Mouse (Mus musculus): ENCODE data around the gene Gm10118.

Gm10118 gene

DNA sequence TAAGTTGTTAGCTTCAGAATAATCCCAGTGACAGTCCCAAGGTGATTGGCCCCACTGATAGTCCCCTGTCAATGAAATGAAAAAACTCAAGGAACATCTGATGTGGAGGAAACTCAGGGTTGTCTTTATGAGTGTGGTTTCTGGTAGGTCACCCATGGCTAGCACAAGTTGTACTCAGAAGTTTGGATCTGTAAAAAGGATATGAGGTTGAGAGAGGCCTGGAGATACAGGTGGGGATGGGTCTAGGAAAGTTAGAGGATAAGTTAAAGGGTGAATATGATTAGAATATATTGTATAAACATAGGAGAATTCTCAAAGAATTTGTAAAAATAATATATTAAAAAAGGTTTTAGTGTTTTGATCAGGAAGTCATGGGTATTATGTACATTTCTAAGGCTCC, at the start of gene Gm10118:
TSS of gene Gm10118 (minus strand) at position 101 of the 400 bp plus-strand sequence.
- DNase-seq: no peak

DNA sequence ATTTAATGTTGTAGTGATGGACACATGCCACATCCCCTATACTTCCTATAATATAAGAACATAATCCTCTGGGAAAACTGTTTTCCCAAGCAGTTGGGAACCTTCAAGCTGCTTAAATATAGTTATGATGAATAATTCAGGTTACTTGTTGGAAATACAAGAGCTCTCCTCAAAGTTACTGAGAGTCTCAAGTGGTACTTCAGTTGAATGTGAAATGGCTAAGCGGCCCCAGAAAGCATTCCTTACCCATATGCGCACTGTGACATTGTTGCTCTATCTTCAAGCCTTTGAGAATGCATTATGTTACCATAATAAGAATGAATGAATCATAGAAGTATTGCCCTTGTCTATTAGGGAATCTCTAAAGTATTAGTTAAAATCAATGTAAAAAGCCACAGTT, 45.1 kb upstream of the Gm10118 start:
- DNase-seq: no peak

DNA sequence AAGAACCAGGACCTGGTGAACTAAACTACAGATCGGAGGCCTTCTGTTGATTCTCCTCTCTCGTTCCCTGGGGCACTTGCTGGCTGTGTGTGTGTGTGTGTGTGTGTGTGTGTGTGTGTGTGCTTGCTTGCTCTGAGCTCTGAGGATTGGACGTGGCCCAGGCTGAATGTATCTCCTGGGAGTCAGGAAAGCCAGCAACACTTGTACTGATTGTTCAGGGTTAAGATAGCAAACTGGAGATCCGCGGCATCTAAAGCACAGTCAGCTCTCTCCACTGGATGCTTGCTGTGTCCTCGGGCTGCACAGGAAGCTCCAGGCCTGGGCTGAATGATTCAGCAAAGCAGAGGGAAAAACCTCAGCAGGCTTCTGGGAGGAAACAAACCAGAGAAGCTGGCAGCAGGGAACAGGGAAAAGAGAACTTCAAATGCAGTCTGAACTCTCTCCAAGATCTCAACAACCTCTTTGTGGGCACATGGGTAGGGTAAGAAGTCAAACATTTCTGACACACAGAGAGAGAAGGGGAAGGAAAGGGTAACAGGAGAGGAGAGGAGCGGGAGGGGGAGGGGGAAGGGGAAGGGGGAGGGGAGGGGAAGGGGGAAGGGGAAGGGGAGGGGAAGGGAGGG, 27.2 kb upstream of the Gm10118 start:
- peak; percentile 21 for DNase-seq

DNA sequence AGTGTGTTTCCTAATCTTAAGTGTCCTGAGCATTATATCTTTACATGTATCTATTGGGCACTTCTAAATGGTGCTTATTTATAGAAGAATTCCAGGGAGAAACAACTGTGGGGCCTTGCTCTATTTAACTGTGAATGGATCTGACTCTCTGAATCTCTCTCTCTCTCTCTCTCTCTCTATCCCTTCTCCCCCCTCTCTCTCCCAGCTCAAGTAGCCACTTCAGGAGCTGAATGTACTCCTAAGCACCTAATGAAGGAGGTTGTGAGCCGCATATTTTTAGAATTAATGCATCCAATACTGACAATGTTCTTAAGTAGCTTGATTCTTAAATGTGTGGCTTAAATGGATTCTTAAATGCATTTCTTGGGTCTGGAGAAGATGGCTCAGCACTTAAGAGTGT, 24.2 kb upstream of the Gm10118 start:
- no peak for DNase-seq

DNA sequence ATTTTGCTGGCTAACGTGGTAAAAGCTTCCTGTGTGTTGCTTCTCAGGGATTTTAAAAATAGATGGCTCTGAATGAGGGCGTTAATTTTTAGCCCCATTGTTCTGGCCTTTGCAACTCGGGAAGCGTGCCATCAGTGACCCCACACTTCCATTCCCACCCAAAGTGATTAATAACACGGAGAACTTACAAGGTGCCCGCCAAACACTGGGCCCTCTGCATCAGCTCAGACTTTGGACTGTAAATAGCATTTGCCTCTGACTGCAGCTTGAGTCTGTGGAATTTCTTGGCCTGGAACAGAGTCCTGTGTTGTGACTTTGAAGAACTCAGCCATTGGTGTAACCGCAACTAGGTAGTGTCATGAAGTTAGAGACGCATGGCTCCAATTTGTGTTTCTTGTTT, 23.6 kb upstream of the Gm10118 start:
- no peak for DNase-seq

DNA sequence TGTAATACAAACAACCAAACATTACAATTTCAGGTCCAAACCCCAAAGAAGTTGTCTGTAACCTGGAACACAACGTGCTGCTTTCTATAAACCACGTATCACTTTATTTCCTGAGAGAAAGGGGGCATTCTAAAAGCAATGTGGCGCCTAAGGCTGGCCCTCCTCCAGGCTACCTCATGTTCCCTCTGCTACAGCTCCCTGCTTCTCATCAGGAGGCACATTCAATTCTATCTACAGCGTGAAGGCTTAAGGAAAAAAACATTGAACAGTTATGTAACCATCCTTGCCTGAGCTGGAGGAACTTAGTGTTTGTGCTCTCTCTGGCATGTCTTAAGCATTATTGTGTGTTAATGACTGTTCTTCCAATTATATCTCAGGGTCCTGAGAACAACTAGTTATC, 20.0 kb upstream of the Gm10118 start:
- peak; percentile 57 for DNase-seq

DNA sequence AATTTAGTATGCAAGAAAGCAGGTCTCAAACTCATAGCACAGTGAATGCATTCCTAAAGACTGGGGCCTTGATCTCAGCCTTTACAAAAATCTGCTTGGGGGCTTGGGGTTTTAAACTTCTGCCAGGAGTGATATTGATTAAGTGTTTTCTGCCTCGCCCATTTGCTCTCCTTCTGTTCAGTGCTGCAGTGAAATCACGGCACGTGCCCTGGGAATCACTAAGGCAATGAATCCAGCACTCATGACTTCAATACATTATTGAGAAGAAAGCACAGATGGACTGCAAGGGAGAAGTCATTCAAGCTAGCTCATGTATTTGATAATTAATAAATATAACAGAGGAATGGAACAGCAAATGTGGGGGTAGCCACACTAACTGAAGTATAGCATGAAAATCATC, 18.3 kb upstream of the Gm10118 start:
- no peak for DNase-seq

DNA sequence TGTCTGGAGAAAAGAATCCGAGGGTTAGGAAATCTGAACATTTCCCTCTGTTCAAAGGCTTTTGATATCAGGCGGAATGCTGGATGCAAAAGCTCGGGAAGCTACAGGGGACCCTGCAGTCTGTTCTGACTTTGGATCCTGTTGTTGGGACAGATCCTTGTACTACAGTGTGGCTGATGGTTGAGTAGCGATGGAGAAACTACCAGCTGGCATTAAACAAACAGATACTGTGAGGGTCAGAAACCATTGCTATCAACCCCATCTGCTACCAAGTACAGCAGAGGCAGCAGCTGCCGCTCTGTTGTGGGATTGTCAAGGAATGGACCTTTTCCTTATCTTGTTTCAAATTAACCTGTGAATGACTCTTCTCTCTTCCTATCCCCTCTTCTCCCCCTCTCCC, 6.7 kb upstream of the Gm10118 start:
- no peak for DNase-seq

DNA sequence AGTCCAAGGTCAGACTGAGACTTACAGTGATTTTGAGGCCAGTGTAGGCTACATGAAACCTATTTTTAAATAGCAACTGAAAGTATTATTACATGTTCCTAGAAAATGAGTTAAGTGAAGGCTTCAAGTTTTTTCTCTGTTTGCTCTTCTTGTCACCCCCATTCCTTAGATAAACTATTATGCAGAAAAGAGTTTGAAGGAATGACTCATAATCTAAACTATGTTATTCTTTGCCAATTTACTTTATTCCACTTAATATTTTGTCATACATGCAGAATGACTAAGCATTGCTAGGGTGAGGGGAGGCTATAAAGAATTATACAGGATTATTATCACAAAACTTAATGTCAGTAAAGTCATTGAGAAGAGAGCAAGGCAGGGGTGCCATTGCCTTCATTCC, 18.4 kb downstream of the Gm10118 start:
- no peak for DNase-seq

DNA sequence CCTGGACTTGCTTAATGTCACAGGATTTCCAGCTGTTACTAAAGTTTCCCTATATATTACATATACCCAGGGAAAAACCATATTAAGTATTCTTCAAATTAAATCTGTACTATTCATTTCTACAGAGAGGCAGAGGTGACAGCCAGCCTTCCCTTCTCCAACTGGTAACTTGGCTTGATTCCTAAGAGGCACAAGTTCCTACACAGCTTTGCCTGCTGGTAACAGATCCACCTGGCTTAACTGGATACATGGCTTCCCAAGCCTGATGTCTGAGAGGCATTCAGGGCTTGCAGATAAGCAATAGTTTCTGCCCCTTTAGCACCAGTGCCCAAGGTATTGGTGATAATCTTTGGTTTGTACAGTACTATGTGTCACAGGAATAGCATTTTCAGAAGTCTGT, 27.3 kb downstream of the Gm10118 start:
- no peak for DNase-seq

DNA sequence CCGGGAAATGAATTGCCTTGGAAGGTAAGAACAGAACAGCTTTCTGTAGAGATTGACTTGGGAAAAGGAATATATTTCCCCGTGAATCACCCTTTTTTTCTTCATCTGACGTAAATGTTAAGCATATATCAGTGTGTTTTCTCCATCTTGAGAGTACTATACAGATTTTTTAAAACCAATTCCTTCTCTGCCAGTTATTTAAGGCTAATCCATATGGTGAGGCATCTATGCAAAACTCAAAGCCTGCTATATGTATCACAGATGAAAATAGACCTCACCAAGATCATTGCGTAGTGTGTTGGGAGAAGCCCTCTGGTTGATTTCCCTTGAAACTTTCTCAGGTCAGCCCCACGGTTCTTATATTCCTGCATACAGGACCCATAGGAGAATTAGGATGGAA, 32.6 kb downstream of the Gm10118 start:
- no peak for DNase-seq

DNA sequence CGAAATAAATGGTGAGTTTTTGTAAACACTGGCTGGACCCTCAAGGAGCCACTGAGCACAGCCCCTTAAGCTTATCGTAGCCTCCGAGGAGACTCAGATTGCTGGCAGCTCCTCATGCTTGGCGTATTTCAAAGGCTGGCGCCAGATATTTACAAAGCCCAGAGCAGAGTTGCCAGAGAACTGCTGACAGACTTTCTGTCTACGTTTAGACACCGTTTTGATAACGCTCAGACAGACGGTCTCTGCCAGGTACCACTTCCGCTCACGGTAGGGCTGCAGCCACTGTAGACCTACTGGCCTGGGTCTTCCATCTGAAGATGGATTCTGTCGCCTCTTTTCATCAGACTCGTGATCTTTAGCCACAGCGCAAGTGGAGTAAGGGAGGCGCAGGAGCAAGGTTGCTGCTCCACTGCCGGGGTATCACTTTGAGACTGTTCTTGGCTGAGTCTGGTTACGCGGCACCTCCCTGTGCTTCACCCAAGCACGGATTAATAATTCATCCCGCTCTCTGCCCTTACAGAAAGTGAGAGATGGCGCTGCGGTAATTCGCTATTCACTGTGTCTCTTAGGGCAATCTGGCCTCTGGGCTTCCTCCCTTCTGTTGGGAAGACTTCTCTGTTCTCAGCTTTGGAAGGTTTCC, 40.7 kb downstream of the Gm10118 start:
- no peak for DNase-seq

DNA sequence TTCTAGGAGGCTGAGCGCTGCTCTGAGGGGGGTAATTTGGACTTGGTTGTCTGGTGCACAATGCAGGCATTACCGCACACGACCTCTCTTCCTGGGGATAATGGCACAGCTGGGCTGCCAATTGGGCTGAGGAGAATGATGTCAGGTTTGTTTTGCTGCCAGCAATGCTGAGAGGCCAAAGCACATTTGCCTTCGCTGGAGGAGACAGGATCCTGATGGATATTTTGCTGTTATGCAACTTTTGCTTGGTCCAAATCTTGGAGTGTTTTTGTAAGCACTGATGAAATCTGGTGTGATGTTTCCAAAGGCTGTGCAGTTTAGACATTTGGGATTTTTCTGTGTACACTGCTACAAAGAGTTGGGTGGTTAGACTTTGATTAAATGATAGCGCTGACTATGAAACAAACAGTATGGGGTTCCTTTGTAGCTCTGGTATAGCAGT, 46.8 kb downstream of the Gm10118 start:
- DNase-seq: peak; percentile 10

Measured in right cerebral cortex, adult 18-20 months (tissue).